Mouse (Mus musculus): ENCODE measurements at regions not wholly inside any gene's neighbourhood (a gene's known extent, or its start where the extent isn't known, plus 50 kb on each side); places are given as distances from the start of the nearest gene placed in this dataset.

DNA sequence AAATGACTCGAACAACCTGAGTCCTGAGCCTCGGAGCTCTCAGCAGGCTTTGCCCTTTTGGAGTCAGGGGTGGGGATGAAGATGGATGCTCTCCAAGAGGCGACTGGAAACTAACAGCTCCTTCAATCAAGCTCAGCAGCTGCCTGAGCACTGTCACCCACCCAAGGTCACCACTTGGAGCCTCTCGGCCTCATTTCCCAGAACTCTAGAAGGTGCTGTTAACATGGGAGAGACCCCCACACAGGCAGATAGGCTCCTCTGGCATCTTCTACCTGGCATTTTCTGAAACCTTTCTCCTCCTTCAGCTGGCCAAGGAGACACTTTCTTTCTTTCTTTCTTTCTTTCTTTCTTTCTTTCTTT, 67.0 kb upstream of the Noct start:
- Histone ChIP-seq H3K36me3 (ENCODE audit: control insufficient read depth in 1 of 2, insufficient read depth in 2 of 2, low read length in 2 of 2) (peaks cover 0 to 13% of the 10 kb centered on the region in 2 experiments; a peak in 2 of 4 replicates), H3K9ac (ENCODE audit: control insufficient read depth, low read depth, low read length, poor library complexity, severe bottlenecking) (no peak overlapping the region), H3K27me3 (ENCODE audit: control insufficient read depth in 1 of 2, insufficient read depth in 2 of 2, low read length in 2 of 2) (no peaks in the 10 kb centered on the region; a peak in 1 of 4 replicates), H3K9me3 (replicated peaks; ENCODE audit: insufficient read depth, low read length) (no peaks in the 10 kb centered on the region), H3K4me1 (ENCODE audit: control insufficient read depth in 1 of 2, insufficient read depth in 2 of 2, low read length in 2 of 2) (peaks cover 10 to 23% of the 10 kb centered on the region in 2 experiments; a peak in 3 of 4 replicates), H3K27ac (ENCODE audit: control insufficient read depth, low read depth, low read length) (no peak overlapping the region), H3K79me2 (ENCODE audit: control insufficient read depth, insufficient read depth, low read length, poor library complexity) (no peaks in the 10 kb centered on the region), H3K4me3 (ENCODE audit: control insufficient read depth in 1 of 2, insufficient read depth in 1 of 2, low read depth in 2 of 2, low read length in 2 of 2) (no peak overlapping the region)
- no peak for TF ChIP-seq E2F4 (IDR thresholded peaks at IDR 0.05; ENCODE audit: borderline replicate concordance, low read depth, low read length)
- TF ChIP-seq MYC (IDR thresholded peaks at IDR 0.05; ENCODE audit: low read depth, low read length) = no peak
- TF ChIP-seq CHD1 (IDR thresholded peaks at IDR 0.05; ENCODE audit: low read depth, low read length) = no peak
- TF ChIP-seq ZMIZ1 (IDR thresholded peaks at IDR 0.05; ENCODE audit: low read depth, low read length) = no peak
- TF ChIP-seq CHD2 (IDR thresholded peaks at IDR 0.05; ENCODE audit: low read length) = no peak
- no peak for TF ChIP-seq NRF1 (IDR thresholded peaks at IDR 0.05; ENCODE audit: insufficient read depth, low read depth, low read length, poor library complexity, severe bottlenecking)
- DNase-seq (ENCODE audit: low read depth, low spot score) = no peak

GRCm38 (mm10) chr3:51158449-51158848, 65.8 kb upstream of the Noct start:
- Histone ChIP-seq H3K27me3 (ENCODE audit: control insufficient read depth in 1 of 2, insufficient read depth in 2 of 2, low read length in 2 of 2) (no peaks in the 10 kb centered on the region; a peak in 1 of 4 replicates), H3K4me3 (ENCODE audit: control insufficient read depth in 1 of 2, insufficient read depth in 1 of 2, low read depth in 2 of 2, low read length in 2 of 2) (no peak overlapping the region), H3K79me2 (ENCODE audit: control insufficient read depth, insufficient read depth, low read length, poor library complexity) (no peaks in the 10 kb centered on the region), H3K36me3 (ENCODE audit: control insufficient read depth in 1 of 2, insufficient read depth in 2 of 2, low read length in 2 of 2) (peaks cover 0 to 13% of the 10 kb centered on the region in 2 experiments; a peak in 2 of 4 replicates), H3K27ac (ENCODE audit: control insufficient read depth, low read depth, low read length) (no peak overlapping the region), H3K4me1 (ENCODE audit: control insufficient read depth in 1 of 2, insufficient read depth in 2 of 2, low read length in 2 of 2) (peaks cover 10 to 23% of the 10 kb centered on the region in 2 experiments; a peak in 3 of 4 replicates), H3K9me3 (replicated peaks; ENCODE audit: insufficient read depth, low read length) (no peaks in the 10 kb centered on the region), H3K9ac (ENCODE audit: control insufficient read depth, low read depth, low read length, poor library complexity, severe bottlenecking) (no peak overlapping the region)
- no peak for DNase-seq (ENCODE audit: low read depth, low spot score)
- TF ChIP-seq ETS1 (IDR thresholded peaks at IDR 0.05; ENCODE audit: low read depth, low read length) (no peak), EP300 (IDR thresholded peaks at IDR 0.05; ENCODE audit: low read depth in 1 of 2, low read length in 2 of 2) (peak in 1 of 2 experiments; percentile 47; a peak in 2 of 4 replicates), UBTF (IDR thresholded peaks at IDR 0.05; ENCODE audit: borderline replicate concordance, insufficient read depth, low read depth, low read length) (no peak)

DNA sequence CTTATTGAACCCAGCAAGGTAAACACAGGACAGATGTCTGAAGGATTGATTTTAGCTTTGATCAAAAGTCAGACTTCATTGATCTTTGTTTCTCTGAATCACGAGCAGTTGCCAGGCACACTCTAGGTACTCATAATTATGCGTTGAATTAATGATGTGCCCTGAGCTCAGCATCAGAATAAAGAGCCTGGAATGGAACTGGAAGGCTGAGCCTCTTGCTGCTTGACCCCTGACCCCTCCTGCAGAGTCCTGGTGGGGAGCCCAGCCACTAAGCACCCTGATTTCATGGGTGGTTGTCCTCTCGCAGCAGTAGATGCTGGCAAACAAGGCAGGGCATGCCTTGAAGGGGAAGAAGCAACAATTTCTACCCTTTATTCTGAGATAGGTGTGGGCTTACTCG, 64.9 kb upstream of the Noct start:
- Histone ChIP-seq H3K36me3 (ENCODE audit: control insufficient read depth in 1 of 2, insufficient read depth in 2 of 2, low read length in 2 of 2) (peaks cover 0 to 13% of the 10 kb centered on the region in 2 experiments; a peak in 2 of 4 replicates), H3K4me3 (ENCODE audit: control insufficient read depth in 1 of 2, insufficient read depth in 1 of 2, low read depth in 2 of 2, low read length in 2 of 2) (no peak overlapping the region), H3K27ac (ENCODE audit: control insufficient read depth, low read depth, low read length) (no peak overlapping the region), H3K79me2 (ENCODE audit: control insufficient read depth, insufficient read depth, low read length, poor library complexity) (no peaks in the 10 kb centered on the region), H3K9ac (ENCODE audit: control insufficient read depth, low read depth, low read length, poor library complexity, severe bottlenecking) (no peak overlapping the region), H3K4me1 (ENCODE audit: control insufficient read depth in 1 of 2, insufficient read depth in 2 of 2, low read length in 2 of 2) (peaks cover 10 to 23% of the 10 kb centered on the region in 2 experiments; a peak in 3 of 4 replicates), H3K9me3 (replicated peaks; ENCODE audit: insufficient read depth, low read length) (no peaks in the 10 kb centered on the region), H3K27me3 (ENCODE audit: control insufficient read depth in 1 of 2, insufficient read depth in 2 of 2, low read length in 2 of 2) (no peaks in the 10 kb centered on the region; a peak in 2 of 4 replicates)
- DNase-seq (ENCODE audit: low read depth, low spot score) = no peak
- TF ChIP-seq KAT2A (conservative IDR thresholded peaks at IDR 0.05; ENCODE audit: low read depth, low read length) (no peak), CTCF (IDR thresholded peaks at IDR 0.05 in 2 of 3, conservative IDR thresholded peaks at IDR 0.05 in 1 of 3; ENCODE audit: control insufficient read depth in 1 of 3, insufficient read depth in 1 of 3, low read depth in 2 of 3, low read length in 3 of 3, poor library complexity in 1 of 3, severe bottlenecking in 1 of 3) (no peak), SMC3 (IDR thresholded peaks at IDR 0.05; ENCODE audit: low read depth, low read length) (no peak), NRF1 (IDR thresholded peaks at IDR 0.05; ENCODE audit: insufficient read depth, low read depth, low read length, poor library complexity, severe bottlenecking) (no peak), MEF2A (IDR thresholded peaks at IDR 0.05; ENCODE audit: extremely low read depth, insufficient replicate concordance, low read depth, low read length, poor library complexity, severe bottlenecking) (no peak), JUND (IDR thresholded peaks at IDR 0.05; ENCODE audit: low read depth, low read length) (no peak), CHD2 (IDR thresholded peaks at IDR 0.05; ENCODE audit: low read length) (no peak), BHLHE40 (IDR thresholded peaks at IDR 0.05; ENCODE audit: borderline replicate concordance, low read depth, low read length) (no peak), TBP (IDR thresholded peaks at IDR 0.05; ENCODE audit: low read depth, low read length) (no peak), POLR2A (IDR thresholded peaks at IDR 0.05; ENCODE audit: control insufficient read depth in 1 of 2, insufficient read depth in 1 of 2, low read depth in 1 of 2, low read length in 2 of 2, poor library complexity in 1 of 2) (no peak), MXI1 (IDR thresholded peaks at IDR 0.05; ENCODE audit: low read depth, low read length) (no peak), MAX (IDR thresholded peaks at IDR 0.05; ENCODE audit: low read length) (no peak), ETS1 (IDR thresholded peaks at IDR 0.05; ENCODE audit: low read depth, low read length) (no peak), E2F4 (IDR thresholded peaks at IDR 0.05; ENCODE audit: borderline replicate concordance, low read depth, low read length) (no peak)

All from MEL (cell line).